Mouse (Mus musculus) spleen, adult 2 months (tissue): Measurements from ENCODE around the gene Prkn.

Source experiments
- CTCF ChIP-seq: fragments of 200-500 bp; IDR thresholded peaks from 2 replicates; pipeline ENCODE4 v1.5.1; 2011; ENCODE audit warnings: mild to moderate bottlenecking, inconsistent platforms; ENCODE audit not compliant: insufficient read depth, insufficient read length, insufficient replicate concordance; ENCODE audit errors: extremely low read depth
- POLR2A ChIP-seq: fragments of 200-500 bp; IDR thresholded peaks from 2 replicates; pipeline ENCODE4 v1.6.1; 2011; ENCODE audit warnings: low read depth, low read length, inconsistent platforms

DNA sequence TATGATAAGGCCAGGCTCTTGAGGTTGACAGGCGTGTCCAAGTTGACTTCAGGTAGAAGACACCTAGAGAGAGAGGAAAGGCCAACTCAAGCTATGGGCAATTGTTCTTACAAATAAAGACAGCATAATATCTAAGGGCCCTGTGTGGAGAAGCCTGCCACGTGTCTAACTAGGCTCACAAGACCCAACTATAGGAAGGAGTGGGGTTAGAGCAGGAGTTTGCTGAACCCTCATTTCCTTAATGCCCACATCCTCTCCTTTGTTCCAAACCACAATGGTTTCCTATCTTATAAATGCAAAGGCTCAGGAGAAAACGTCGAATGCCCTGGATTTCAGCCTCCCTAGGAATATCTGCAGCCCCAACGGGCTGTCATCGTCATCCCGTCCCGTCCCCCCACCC is 1120.3 kb downstream of the Prkn start:
- TF ChIP-seq CTCF (no peak), POLR2A (no peak)
